Mouse (Mus musculus) limb, embryonic 11.5 days (tissue): ENCODE results near the gene Ssbp3. TPM values are rescaled to one million over a fixed set of nuclear protein-coding genes. Genes with fewer than 3 reads are reported as not detected.
A peak's percentile ranks its signal among the peaks of the same experiment; 100 is the strongest.

Experiments used
- ATAC-seq: fragments of 200-750 bp; cut with Nextera tagmentation; 2 replicates; pipeline ENCODE4 v1.8.0; 2017; ENCODE audit warnings: low read depth; ENCODE audit not compliant: insufficient number of reproducible peaks, low FRiP score, low TSS enrichment
- DNase-seq: peaks from one replicate; pipeline ENCODE4 v3.0.0-alpha.2; 2015; ENCODE audit warnings: low spot score
- H3K27ac ChIP-seq: fragments of 300-500 bp; sonication (generic); replicated peaks from 2 replicates; pipeline ENCODE4 v1.5.1; 2014; ENCODE audit warnings: low read depth, mild to moderate bottlenecking, low read length
- H3K27me3 ChIP-seq: fragments of 300-500 bp; sonication (generic); 2 replicates; pipeline ENCODE4 v1.6.1; 2014; ENCODE audit warnings: mild to moderate bottlenecking, low read length, mixed read lengths; ENCODE audit not compliant: control insufficient read depth, insufficient read depth
- H3K36me3 ChIP-seq: fragments of 300-500 bp; sonication (generic); 2 replicates; pipeline ENCODE4 v1.6.1; 2014; ENCODE audit warnings: mild to moderate bottlenecking, low read length, moderate library complexity, mixed read lengths; ENCODE audit not compliant: control insufficient read depth, insufficient read depth
- H3K4me1 ChIP-seq: fragments of 300-500 bp; sonication (generic); 2 replicates; pipeline ENCODE4 v1.6.1; 2014; ENCODE audit warnings: low read length, mixed read lengths; ENCODE audit not compliant: control insufficient read depth, insufficient read depth
- H3K4me2 ChIP-seq: fragments of 300-500 bp; sonication (generic); 2 replicates; pipeline ENCODE4 v1.6.1; 2014; ENCODE audit warnings: low read depth, mild to moderate bottlenecking, moderate library complexity; ENCODE audit not compliant: severe bottlenecking
- H3K4me3 ChIP-seq: fragments of 300-500 bp; sonication (generic); 2 replicates; pipeline ENCODE4 v1.5.1; 2014; ENCODE audit warnings: low read depth, low read length
- H3K9ac ChIP-seq: fragments of 300-500 bp; sonication (generic); 2 replicates; pipeline ENCODE4 v1.6.1; 2014; ENCODE audit warnings: mild to moderate bottlenecking, low read length
- H3K9me3 ChIP-seq: fragments of 300-500 bp; sonication (generic); 2 replicates; pipeline ENCODE4 v1.6.1; 2016; ENCODE audit warnings: low read length; ENCODE audit not compliant: control insufficient read depth
- WGBS: fragments of 180-500 bp; shearing (Covaris S2); extraction: QIAGEN DNeasy Blood & Tissue Kit; methylation state at CpG from one replicate; pipeline ENCODE4 v1.1.7; 2014; 5-methylcytosine and 5-hydroxymethylcytosine counted together
- polyA plus RNA-seq: library from polyadenylated mRNA; unstranded; fragments of >200 nt; fragmentation: Nextera tagmentation; extraction: Ambion mirVana; gene quantifications from 2 replicates; pipeline ENCODE4 v1.2.1, GENCODE M21; 2014

The Ssbp3 gene
- polyA plus RNA-seq, 1 experiment from 2014 or later = 186 TPM

- Histone ChIP-seq H3K9me3 (no peaks in the 10 kb centered on the region), H3K36me3 (no peaks in the 10 kb centered on the region; the same call in 1 of the 2 replicates), H3K27ac (no peak overlapping the region), H3K9ac (no peak overlapping the region), H3K4me2 (no peak overlapping the region), H3K27me3 (no peaks in the 10 kb centered on the region), H3K4me1 (peaks cover 39% of the 10 kb centered on the region), H3K4me3 (no peak overlapping the region)
- ATAC-seq = no peak
- WGBS = 92% methylated on average over 8 of the region's 8 CpGs
- DNase-seq = no peak
Observed at GRCm38 (mm10) chr4:107011325-107012004, 101.0 kb downstream of the Ssbp3 start.

DNA sequence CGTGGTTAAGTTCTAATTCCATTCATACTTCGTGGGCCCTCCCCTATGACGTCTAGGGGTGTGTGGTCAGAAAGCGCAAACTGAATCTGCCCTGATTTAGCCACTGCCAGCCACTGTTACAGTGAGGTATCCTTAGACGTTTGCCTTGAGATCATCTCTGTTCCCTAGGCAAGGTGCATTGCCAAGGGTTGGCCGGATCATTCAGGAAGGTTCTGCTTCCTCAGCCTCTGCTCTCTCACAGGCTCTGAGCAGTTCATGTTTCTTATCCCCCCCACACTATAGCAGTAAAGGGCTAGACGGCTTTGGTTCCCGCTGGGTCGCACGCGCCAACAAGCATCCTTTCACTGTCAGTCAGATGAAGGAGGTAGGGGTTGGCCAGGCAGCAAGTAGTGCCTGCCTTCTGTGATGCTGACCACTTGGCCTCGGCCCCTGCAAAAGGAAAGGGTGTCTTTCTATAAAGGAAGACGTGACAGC, 101.5 kb downstream of the Ssbp3 start:
- Histone ChIP-seq H3K27me3 (no peaks in the 10 kb centered on the region), H3K9ac (no peak overlapping the region), H3K4me1 (peaks cover 45% of the 10 kb centered on the region), H3K4me3 (no peak overlapping the region), H3K27ac (no peak overlapping the region), H3K4me2 (no peak overlapping the region), H3K36me3 (no peaks in the 10 kb centered on the region), H3K9me3 (no peaks in the 10 kb centered on the region)
- no peak for DNase-seq
- ATAC-seq = no peak
- 80% methylated on average over 13 of the region's 13 CpGs for WGBS

DNA sequence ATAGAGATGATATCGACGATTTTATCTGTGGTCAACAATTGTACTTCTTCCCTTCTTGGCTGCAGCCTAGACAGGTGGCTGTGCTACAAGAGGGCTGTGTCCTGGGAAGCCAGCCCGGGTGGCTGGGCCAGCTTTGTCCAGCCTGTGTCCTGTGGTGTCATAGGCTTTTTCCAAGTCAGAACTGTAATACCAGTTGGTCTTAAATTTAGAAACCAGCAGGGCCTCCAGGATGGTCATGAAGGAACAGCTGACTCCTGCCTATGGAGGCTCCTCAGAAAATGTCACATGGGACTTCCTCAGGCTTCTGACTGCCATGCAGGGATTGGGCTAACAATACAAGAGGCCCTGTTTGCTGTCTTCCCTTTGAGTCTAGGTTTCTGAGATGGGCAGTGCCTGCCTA, 102.1 kb downstream of the Ssbp3 start:
- H3K9ac ChIP-seq = no peak overlapping the region
- H3K27me3 ChIP-seq = no peaks in the 10 kb centered on the region
- 86% methylated on average over 3 of the region's 3 CpGs for WGBS
- ATAC-seq (no peak), DNase-seq (no peak)
- H3K27ac ChIP-seq = no peak overlapping the region
- H3K36me3 ChIP-seq = no peaks in the 10 kb centered on the region
- H3K9me3 ChIP-seq = no peaks in the 10 kb centered on the region
- H3K4me1 ChIP-seq = peaks cover 47% of the 10 kb centered on the region
- no peak overlapping the region for H3K4me2 ChIP-seq
- no peak overlapping the region for H3K4me3 ChIP-seq

DNA sequence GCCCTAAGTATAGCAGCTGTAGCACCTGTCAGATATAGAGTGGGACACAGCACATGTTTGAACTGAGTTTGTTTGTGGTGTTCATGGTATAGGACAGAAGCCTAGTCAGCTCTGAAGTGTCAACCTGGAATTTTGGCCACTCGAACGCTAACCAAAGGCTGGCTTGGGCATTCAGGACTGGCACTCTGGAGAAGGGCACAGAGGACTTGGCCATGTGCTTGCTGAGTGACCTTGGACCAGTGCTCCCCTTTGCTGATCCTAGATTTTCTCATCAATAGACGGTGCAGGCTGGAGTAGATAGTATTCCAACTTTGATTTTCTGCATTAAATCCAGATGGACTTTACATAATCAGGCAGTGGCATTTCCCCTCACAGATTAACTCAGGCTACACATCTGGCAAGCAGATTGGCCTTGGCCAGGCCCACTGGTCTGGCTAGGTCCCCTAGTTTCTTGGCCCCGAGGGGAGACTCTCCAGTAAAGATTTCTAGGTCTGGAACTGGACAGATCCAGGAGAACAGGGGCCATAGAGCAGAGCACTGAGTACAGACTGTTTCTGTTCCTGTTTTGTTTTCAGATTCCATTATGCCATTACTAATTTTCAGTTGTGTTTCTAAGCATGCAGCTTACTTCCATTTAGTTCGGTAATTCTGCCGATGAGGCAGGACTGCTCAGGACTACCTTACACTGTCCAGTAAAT, 102.8 kb downstream of the Ssbp3 start:
- Histone ChIP-seq H3K4me1 (peaks cover 48% of the 10 kb centered on the region), H3K27me3 (no peaks in the 10 kb centered on the region), H3K9ac (no peak overlapping the region), H3K4me3 (no peak overlapping the region), H3K27ac (no peak overlapping the region), H3K9me3 (no peaks in the 10 kb centered on the region), H3K4me2 (no peak overlapping the region), H3K36me3 (no peaks in the 10 kb centered on the region)
- DNase-seq (peak; percentile 56), ATAC-seq (no peak)
- WGBS = 55% methylated on average over 6 of the region's 6 CpGs

DNA sequence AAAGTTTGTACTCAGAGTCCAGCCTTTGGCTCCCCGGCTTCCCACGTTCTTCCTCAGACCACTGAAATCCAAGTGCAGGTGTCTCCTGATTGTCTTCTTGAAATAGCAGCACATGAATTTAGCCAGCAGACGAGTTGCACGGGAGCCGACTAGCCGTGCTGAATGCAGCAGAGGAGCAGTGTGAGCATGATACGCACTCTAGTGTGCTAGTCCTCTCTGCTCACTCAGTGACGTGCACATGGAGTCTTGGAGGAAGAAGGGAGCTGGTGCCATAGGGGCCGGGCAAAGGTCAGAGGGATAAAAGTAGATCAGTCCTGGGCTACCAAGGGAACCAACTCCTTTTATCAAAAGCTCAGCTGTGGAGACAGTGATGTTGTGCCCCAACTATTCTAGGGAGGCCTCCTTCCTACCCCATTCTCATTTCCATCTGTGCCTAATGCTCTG, 103.3 kb downstream of the Ssbp3 start:
- H3K4me3 ChIP-seq = no peak overlapping the region
- 68% methylated on average over 9 of the region's 9 CpGs for WGBS
- H3K9me3 ChIP-seq = no peaks in the 10 kb centered on the region
- no peak overlapping the region for H3K9ac ChIP-seq
- H3K27ac ChIP-seq = 0 out of 2 replicates have a peak overlapping the region, but pooled peaks have one; percentile 30
- no peak for ATAC-seq
- no peak for DNase-seq
- H3K36me3 ChIP-seq = no peaks in the 10 kb centered on the region
- H3K4me1 ChIP-seq = peaks cover 54% of the 10 kb centered on the region
- no peak overlapping the region for H3K4me2 ChIP-seq
- H3K27me3 ChIP-seq = no peaks in the 10 kb centered on the region

- DNase-seq (peak; percentile 71), ATAC-seq (peak; percentile 63)
- Histone ChIP-seq H3K27me3 (no peaks in the 10 kb centered on the region), H3K4me2 (no peak overlapping the region; the same call in 1 of the 2 replicates), H3K9ac (no peak overlapping the region), H3K27ac (peak overlapping the region; percentile 24; the same call in 1 of the 2 replicates), H3K4me3 (no peak overlapping the region), H3K4me1 (peaks cover 64% of the 10 kb centered on the region), H3K36me3 (no peaks in the 10 kb centered on the region), H3K9me3 (no peaks in the 10 kb centered on the region)
- WGBS = 26% methylated on average over 13 of the region's 13 CpGs
Observed at GRCm38 (mm10) chr4:107015971-107016511, 105.5 kb downstream of the Ssbp3 start.

DNA sequence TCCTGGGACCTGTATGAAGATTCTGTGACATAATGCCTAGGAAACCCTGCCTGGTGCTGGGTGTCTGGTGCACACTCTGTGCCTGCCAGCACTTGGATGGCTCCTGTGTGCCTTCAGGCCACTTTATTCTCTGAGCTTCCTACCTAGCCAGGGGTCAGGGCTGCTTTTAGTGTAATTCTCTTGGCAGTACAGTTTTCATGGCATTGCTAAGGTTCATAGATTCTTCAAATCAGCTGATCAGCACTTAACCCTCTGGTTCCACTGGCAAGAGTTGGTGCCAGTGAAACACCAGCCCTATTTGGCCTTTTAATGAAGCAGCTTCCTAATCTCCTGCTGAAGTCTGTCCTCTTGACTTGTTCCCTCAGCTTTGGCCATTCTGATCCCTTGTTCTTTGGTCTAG, 106.8 kb downstream of the Ssbp3 start:
- H3K9me3 ChIP-seq = no peaks in the 10 kb centered on the region
- no peaks in the 10 kb centered on the region for H3K27me3 ChIP-seq
- no peak overlapping the region for H3K27ac ChIP-seq
- H3K4me2 ChIP-seq = no peak overlapping the region
- no peak overlapping the region for H3K4me3 ChIP-seq
- peaks cover 58% of the 10 kb centered on the region for H3K4me1 ChIP-seq
- no peak overlapping the region for H3K9ac ChIP-seq
- no peaks in the 10 kb centered on the region for H3K36me3 ChIP-seq
- DNase-seq (no peak), ATAC-seq (no peak)

DNA sequence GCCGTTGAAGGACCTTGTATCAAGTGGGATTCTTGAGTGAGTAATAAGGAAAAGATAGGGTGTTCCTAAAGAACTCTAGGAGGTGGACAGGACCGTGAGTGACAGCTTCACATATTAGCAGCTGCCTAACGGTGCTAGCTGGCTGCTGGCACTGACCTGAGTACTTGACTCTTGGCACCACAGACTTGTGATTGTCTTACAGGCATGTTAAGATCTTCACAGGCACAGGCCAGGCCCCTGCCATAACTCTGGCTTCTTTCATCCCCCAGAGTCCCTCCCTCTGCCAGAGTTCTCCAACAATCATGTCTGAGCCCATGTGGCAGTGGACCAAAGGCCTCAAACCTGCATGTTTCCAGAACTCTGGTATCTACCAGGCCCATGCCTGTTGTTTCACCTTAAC, 108.0 kb downstream of the Ssbp3 start:
- Histone ChIP-seq H3K36me3 (0 out of 2 replicates have a peak, but pooled peaks cover 2% of the 10 kb centered on the region), H3K27me3 (no peaks in the 10 kb centered on the region)
- WGBS = 77% methylated on average over 3 of the region's 3 CpGs

More for the DNA sequence above, 108.0 kb downstream of the Ssbp3 start:
- Histone ChIP-seq H3K27ac (no peak overlapping the region), H3K4me3 (no peak overlapping the region), H3K4me2 (no peak overlapping the region), H3K9ac (no peak overlapping the region), H3K4me1 (peaks cover 49% of the 10 kb centered on the region), H3K9me3 (no peaks in the 10 kb centered on the region)
- ATAC-seq (no peak), DNase-seq (no peak)
